Mouse (Mus musculus) liver, embryonic 15.5 days (tissue): ENCODE results near the gene Suclg1. TPM values are rescaled to one million over a fixed set of nuclear protein-coding genes. Genes with fewer than 3 reads are reported as not detected.

Experiments used
- ATAC-seq: fragments of 200-750 bp; cut with Nextera tagmentation; 2 replicates; pipeline ENCODE4 v1.8.0; 2017; ENCODE audit warnings: moderate number of reproducible peaks, mild to moderate bottlenecking, moderate library complexity; ENCODE audit not compliant: insufficient read depth
- H3K27ac ChIP-seq: fragments of 300-500 bp; sonication (generic); replicated peaks from 2 replicates; pipeline ENCODE4 v1.5.1; 2015; ENCODE audit warnings: mild to moderate bottlenecking, inconsistent platforms
- H3K27me3 ChIP-seq: fragments of 300-500 bp; sonication (generic); 2 replicates; pipeline ENCODE4 v1.6.1; 2015; ENCODE audit warnings: mild to moderate bottlenecking, inconsistent platforms
- H3K36me3 ChIP-seq: fragments of 300-500 bp; sonication (generic); replicated peaks from 2 replicates; pipeline ENCODE4 v1.6.1; 2015; ENCODE audit warnings: moderate library complexity, mild to moderate bottlenecking, inconsistent platforms
- H3K4me1 ChIP-seq: fragments of 300-500 bp; sonication (generic); replicated peaks from 2 replicates; pipeline ENCODE4 v1.6.1; 2015; ENCODE audit warnings: inconsistent platforms
- H3K4me2 ChIP-seq: fragments of 300-500 bp; sonication (generic); 2 replicates; pipeline ENCODE4 v1.6.1; 2015; ENCODE audit warnings: moderate library complexity, mild to moderate bottlenecking, inconsistent platforms
- H3K4me3 ChIP-seq: fragments of 300-500 bp; sonication (generic); replicated peaks from 2 replicates; pipeline ENCODE4 v1.5.1; 2015; ENCODE audit warnings: mild to moderate bottlenecking, inconsistent platforms
- H3K9ac ChIP-seq: fragments of 300-500 bp; sonication (generic); 2 replicates; pipeline ENCODE4 v1.6.1; 2015; ENCODE audit warnings: moderate library complexity, mild to moderate bottlenecking, inconsistent platforms
- H3K9me3 ChIP-seq: fragments of 300-500 bp; sonication (generic); replicated peaks from 2 replicates; pipeline ENCODE4 v1.6.1; 2016; ENCODE audit warnings: inconsistent platforms
- WGBS: fragments of 180-500 bp; shearing (Covaris S2); methylation state at CpG from one replicate; pipeline ENCODE4 v1.1.7; 2015; ENCODE audit warnings: mixed read lengths; ENCODE audit not compliant: insufficient replicate concordance; 5-methylcytosine and 5-hydroxymethylcytosine counted together
- polyA plus RNA-seq: library from polyadenylated mRNA; unstranded; fragments of >200 nt; fragmentation: Nextera tagmentation; extraction: Ambion mirVana; gene quantifications from 2 replicates; pipeline ENCODE4 v1.2.1, GENCODE M21; 2015

Gene Suclg1
- 130 and 131 TPM in 2 replicates for polyA plus RNA-seq

GRCm38 (mm10) chr6:73248237-73249048 is at the start of gene Suclg1:
Gene Suclg1 (plus strand): TSS chr6:73248382.
- H3K9me3 ChIP-seq = no peaks in the 10 kb centered on the region
- H3K9ac ChIP-seq = peak within 1 kb of the TSS; percentile 88
- H3K36me3 ChIP-seq = peaks cover 4% of the 10 kb centered on the region; the same call in 1 of the 2 replicates
- peak; percentile 92 for ATAC-seq
- peak within 1 kb of the TSS; percentile 80 for H3K4me2 ChIP-seq
- under 1% methylated on average over 58 of the region's 58 CpGs for whole genome bisulfite sequencing
- H3K4me3 ChIP-seq = peak within 1 kb of the TSS; percentile 94
- peaks cover 29% of the 10 kb centered on the region for H3K4me1 ChIP-seq
- H3K27me3 ChIP-seq = no peaks in the 10 kb centered on the region
- H3K27ac ChIP-seq = peak within 1 kb of the TSS; percentile 74

DNA sequence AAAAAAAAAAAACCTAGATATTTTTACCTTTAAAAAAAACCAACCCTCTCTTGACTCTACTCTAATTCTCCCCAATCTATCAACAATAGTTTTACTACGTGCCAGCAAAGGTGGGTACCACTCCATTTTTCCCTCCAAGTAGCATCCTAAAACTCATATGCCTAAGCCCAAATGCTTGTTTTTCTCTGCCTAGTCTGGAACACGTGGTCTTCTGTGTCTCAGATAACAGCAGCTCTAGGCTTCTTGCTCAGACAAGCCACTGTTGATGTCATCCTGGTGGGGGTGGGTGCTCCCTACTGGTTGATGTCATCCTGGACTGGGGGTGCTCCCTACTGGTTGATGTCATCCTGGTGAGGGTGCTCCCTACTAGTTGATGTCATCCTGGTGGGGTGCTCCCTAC is 44.5 kb upstream of the Suclg1 start:
- Histone ChIP-seq H3K9me3 (no peaks in the 10 kb centered on the region), H3K27ac (no peak overlapping the region), H3K4me1 (no peaks in the 10 kb centered on the region), H3K9ac (no peak overlapping the region), H3K4me2 (no peak overlapping the region), H3K27me3 (no peaks in the 10 kb centered on the region), H3K36me3 (no peaks in the 10 kb centered on the region), H3K4me3 (no peak overlapping the region)
- ATAC-seq = no peak
- whole genome bisulfite sequencing = 46% methylated on average over 2 of the region's 2 CpGs

DNA sequence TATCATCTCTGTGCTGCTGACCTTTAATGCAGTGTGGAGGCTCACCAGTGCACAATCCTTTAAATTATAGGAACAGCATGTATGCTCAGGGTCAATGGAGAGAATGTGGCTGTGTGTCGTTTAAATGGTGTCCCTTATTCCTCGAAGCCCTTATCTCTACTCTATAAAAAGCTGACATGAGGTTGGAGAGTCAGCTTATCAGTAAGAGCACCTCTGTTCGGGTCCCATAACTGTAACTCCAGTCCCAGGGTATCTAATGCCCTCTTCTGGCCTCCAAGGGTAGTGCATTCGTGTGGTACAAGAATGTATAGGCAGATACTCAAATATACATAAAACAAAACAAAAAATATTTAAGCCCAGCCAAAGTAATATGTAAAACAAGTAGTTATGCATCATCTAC is 43.2 kb upstream of the Suclg1 start:
- Histone ChIP-seq H3K9ac (no peak overlapping the region), H3K27ac (no peak overlapping the region), H3K27me3 (no peaks in the 10 kb centered on the region), H3K4me3 (no peak overlapping the region), H3K36me3 (no peaks in the 10 kb centered on the region), H3K4me1 (no peaks in the 10 kb centered on the region), H3K9me3 (no peaks in the 10 kb centered on the region), H3K4me2 (no peak overlapping the region)
- ATAC-seq = no peak
- WGBS = 34% methylated on average over 4 of the region's 4 CpGs

DNA sequence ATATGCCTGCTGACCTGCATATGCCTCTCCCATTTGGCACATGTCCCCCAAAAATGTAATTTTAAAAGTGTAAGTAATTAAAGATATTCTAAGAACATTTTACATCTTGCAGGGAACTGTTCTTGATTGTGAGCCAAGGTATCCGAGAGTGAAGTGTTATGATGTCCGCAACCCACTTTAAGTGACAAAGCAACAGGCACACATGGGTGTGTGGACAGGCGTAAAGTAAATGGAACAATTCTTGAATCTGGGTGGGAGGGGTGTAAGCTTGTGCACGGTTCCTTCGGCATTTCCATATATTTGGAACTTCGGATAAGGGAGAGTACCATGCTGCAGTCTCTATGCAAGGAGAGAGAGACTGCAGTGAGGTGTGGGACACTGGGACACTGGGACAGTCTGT is 38.6 kb upstream of the Suclg1 start:
- no peak overlapping the region for H3K9ac ChIP-seq
- no peak for ATAC-seq
- no peaks in the 10 kb centered on the region for H3K4me1 ChIP-seq
- H3K27ac ChIP-seq = no peak overlapping the region
- H3K36me3 ChIP-seq = no peaks in the 10 kb centered on the region
- H3K9me3 ChIP-seq = no peaks in the 10 kb centered on the region
- H3K27me3 ChIP-seq = no peaks in the 10 kb centered on the region
- H3K4me3 ChIP-seq = no peak overlapping the region
- no peak overlapping the region for H3K4me2 ChIP-seq
- 75% methylated on average over 6 of the region's 6 CpGs for WGBS

DNA sequence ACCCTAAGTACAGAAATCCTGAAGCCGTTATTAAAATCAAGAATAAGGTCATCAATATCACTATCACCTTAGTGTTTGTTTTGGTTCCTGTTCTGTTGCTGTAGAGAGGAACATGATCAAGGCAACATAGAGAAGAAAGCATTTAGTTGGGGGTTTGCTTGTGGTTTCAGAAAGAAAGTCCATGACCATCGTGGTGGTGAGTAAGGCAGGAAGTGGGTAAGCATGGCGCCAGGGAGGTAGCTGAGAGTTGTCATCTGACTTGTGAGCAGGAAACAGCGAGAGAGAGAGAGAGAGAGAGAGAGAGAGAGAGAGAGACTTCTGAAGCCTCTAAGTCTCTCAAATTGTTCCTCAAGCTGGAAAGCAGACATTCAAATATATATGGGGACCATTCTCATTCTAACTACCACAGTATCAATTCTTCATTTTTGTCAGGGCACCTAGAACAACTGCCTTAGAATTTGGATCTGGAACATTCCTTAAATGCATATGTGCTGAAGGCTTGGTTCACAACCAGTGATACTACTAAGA is 37.7 kb upstream of the Suclg1 start:
- H3K27ac ChIP-seq = no peak overlapping the region
- no peak for ATAC-seq
- 13% methylated on average over 4 of the region's 4 CpGs for WGBS

DNA sequence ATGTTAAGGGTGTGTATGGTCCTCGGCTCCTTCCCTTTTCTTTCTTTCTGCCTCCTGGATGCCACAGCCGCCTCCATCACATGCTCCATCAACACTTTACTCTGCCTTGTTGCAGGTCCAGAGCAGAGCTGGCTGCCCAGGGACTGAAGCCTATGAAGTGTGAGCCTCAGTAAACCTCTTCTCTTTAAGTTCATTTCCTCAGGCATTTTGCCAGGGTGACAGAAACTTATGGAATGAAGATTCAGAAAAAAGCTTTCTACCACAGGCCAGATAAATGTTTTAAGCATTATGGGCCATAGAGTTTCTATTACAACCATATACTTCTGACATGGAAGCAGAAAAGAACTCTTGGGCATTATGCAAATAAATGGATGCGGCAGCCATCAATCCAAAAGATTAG is 37.1 kb upstream of the Suclg1 start:
- 49% methylated on average over 3 of the region's 3 CpGs for WGBS
- H3K4me2 ChIP-seq = no peak overlapping the region
- H3K4me3 ChIP-seq = no peak overlapping the region
- no peaks in the 10 kb centered on the region for H3K9me3 ChIP-seq
- no peak overlapping the region for H3K27ac ChIP-seq
- no peak for ATAC-seq
- H3K4me1 ChIP-seq = no peaks in the 10 kb centered on the region
- H3K36me3 ChIP-seq = no peaks in the 10 kb centered on the region
- H3K9ac ChIP-seq = no peak overlapping the region
- no peaks in the 10 kb centered on the region for H3K27me3 ChIP-seq

More for the DNA sequence above, 37.7 kb upstream of the Suclg1 start:
- Histone ChIP-seq H3K4me2 (no peak overlapping the region), H3K9ac (no peak overlapping the region), H3K4me1 (no peaks in the 10 kb centered on the region), H3K4me3 (no peak overlapping the region), H3K9me3 (no peaks in the 10 kb centered on the region), H3K36me3 (no peaks in the 10 kb centered on the region), H3K27me3 (no peaks in the 10 kb centered on the region)

DNA sequence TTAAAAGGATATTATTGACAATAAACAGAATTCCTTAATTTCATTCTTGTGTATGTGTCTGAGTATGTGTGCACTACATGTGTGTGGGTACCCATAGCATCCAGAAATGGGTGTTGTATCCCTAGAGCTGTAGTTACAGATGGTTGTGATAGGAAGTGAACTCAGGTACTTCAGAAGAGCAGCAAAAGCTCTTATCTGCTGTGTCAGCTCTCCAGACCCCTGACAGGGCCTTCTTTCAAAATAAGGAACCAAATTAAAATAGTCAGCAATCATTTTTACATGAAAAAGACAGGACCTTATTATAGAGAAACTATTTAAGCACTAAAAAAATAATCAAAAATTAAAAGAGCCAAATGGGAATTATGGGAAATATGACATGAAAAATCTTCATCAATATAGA is 36.6 kb upstream of the Suclg1 start:
- no peak overlapping the region for H3K4me3 ChIP-seq

DNA sequence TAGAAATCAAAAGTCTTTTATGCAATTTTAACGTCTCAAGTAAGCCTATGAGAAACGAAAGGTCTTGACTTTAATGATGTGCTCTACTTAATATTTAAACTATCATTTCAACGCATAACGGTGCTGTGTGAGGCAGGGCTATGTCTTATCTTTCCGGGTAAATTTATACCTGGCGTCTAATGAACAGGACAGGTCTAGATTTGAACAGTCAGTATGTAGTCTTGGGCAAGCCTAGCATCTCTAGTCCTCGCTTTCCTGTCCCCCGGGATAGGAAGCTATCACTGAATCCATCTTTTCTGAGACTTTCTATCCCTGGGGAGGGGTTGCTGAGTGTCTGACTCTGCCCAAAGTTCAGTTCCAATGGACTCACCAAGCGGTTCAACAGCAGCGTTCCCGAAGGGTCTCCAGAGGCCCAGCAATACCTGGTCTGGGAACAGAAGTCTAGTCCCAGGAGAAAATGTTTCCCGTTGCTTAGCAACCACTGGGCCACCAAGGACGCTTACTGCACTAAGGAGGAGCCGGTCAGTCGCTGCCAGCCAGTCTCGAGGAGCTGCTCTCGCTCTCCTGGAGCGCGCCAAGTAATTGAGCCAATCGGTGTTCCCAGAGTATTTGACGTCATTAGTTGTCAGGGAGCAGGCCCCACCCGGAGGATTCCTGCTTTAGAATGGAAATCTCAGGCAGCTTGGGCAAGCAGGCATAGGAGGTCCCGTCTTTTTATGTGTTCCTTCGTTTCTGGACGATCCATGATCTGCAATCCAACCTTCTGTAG is 26.8 kb upstream of the Suclg1 start, which contains the start of gene Dnah6:
Dnah6 (minus strand) TSS at position 463 of the 769 bp plus-strand sequence.
- peak within 1 kb of the TSS; percentile 39 for H3K4me3 ChIP-seq
- ATAC-seq = peak; percentile 86
- H3K4me2 ChIP-seq = peak within 1 kb of the TSS; percentile 65
- H3K27ac ChIP-seq = no peak within 1 kb of the TSS
- no peaks in the 10 kb centered on the region for H3K36me3 ChIP-seq
- peaks cover 8% of the 10 kb centered on the region for H3K4me1 ChIP-seq
- H3K9me3 ChIP-seq = no peaks in the 10 kb centered on the region
- WGBS = 34% methylated on average over 25 of the region's 25 CpGs
- no peaks in the 10 kb centered on the region for H3K27me3 ChIP-seq
- no peak within 1 kb of the TSS for H3K9ac ChIP-seq

More for the DNA sequence above, 36.6 kb upstream of the Suclg1 start:
- Histone ChIP-seq H3K4me1 (no peaks in the 10 kb centered on the region), H3K9me3 (no peaks in the 10 kb centered on the region), H3K9ac (no peak overlapping the region), H3K4me2 (no peak overlapping the region), H3K36me3 (no peaks in the 10 kb centered on the region), H3K27me3 (no peaks in the 10 kb centered on the region), H3K27ac (no peak overlapping the region)
- ATAC-seq = no peak

DNA sequence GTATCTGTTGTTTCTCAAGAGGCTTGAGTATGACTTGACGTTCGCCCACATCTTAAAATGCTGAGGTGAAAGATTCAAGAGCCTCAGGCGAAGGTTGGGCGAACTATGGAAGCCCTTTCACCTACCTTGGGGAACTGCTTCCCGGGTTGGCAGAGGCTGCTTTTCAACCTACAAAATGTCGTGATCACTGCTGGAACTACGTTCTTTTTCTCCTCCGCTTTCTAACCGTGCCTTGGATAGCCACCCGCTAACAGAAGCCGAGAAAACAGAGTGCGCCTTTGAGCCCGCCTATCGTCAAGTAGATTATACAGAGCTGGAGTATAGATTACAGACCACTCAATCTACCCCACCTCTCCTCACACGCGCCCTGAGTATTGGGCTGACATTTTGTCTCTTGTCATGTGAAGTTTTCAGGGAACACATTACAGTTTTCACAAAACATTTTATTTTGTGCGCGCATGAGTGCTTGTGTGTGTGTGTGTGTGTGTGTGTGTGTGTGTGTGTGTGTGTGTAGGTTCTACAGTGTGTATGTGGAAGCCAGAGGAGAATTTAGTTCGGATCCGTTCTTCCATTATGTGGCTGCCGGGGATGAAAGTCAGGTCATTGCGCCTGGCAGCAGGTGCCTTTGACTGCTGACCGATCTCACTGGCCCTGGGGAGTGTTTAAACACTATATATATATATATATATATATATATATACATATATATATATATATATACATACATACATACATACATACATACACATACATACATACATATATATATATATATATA is 26.0 kb upstream of the Suclg1 start:
- WGBS = 37% methylated on average over 23 of the region's 23 CpGs
- no peak overlapping the region for H3K27ac ChIP-seq
- H3K9me3 ChIP-seq = no peaks in the 10 kb centered on the region
- no peak overlapping the region for H3K9ac ChIP-seq
- no peaks in the 10 kb centered on the region for H3K36me3 ChIP-seq
- H3K27me3 ChIP-seq = no peaks in the 10 kb centered on the region
- peak; percentile 66 for ATAC-seq
- H3K4me1 ChIP-seq = peaks cover 8% of the 10 kb centered on the region
- peak overlapping the region; percentile 39 for H3K4me3 ChIP-seq
- peak overlapping the region; percentile 65 for H3K4me2 ChIP-seq

DNA sequence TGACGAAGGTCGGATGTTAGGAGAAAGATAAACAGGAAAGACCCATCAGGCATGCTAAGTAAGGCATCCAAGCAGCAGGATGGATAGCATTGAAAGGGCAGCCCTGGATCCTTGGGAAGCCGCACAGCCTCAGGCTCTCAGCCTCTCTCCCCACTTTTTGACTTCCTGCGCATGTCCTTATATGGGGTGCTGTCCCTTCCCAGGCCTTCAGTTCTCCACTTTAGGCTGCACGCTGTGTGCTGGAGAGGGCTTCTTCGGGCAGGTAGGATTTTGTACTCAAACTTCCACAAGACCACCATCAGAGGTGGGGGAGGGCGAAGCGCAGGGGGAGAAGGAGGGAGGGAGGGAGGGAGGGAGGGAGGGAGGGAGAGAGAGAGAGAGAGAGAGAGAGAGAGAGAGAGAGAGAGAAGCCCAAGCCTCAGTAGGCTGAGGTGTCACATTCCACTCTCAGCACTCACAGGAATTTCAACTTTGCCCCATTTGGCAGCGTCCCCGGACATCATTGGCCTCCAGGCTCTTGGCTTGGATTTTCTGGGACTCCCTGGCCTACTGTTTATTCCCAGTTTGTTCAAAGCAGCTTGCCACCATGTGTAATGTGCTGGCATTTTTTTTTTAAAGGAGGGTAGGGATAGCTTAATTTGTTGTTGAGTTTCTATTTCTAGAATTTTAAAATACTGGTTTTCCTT is 25.2 kb upstream of the Suclg1 start:
- 49% methylated on average over 8 of the region's 10 CpGs for WGBS
- peak; percentile 49; the same call in 1 of the 2 replicates for ATAC-seq
- Histone ChIP-seq H3K4me2 (peak overlapping the region; percentile 27), H3K27me3 (no peaks in the 10 kb centered on the region), H3K4me3 (no peak overlapping the region), H3K27ac (peak overlapping the region; percentile 45), H3K36me3 (no peaks in the 10 kb centered on the region), H3K9me3 (no peaks in the 10 kb centered on the region), H3K9ac (no peak overlapping the region), H3K4me1 (peaks cover 8% of the 10 kb centered on the region)
